Mouse (Mus musculus) inflammation-experienced regulatory T-cells, adult 16 weeks (primary cell): ENCODE results near the gene Zfp160. TPM values are rescaled to one million over a fixed set of nuclear protein-coding genes. Genes with fewer than 3 reads are reported as not detected.

ENCODE experiments used
- polyA plus RNA-seq: library from polyadenylated mRNA; unstranded; fragments of 100-300 nt; shearing (Covaris generic); gene quantifications from one replicate; pipeline ENCODE4 v1.2.1, GENCODE M21; 2017

Zfp160 gene
- 23.7 TPM for polyA plus RNA-seq

DNA sequence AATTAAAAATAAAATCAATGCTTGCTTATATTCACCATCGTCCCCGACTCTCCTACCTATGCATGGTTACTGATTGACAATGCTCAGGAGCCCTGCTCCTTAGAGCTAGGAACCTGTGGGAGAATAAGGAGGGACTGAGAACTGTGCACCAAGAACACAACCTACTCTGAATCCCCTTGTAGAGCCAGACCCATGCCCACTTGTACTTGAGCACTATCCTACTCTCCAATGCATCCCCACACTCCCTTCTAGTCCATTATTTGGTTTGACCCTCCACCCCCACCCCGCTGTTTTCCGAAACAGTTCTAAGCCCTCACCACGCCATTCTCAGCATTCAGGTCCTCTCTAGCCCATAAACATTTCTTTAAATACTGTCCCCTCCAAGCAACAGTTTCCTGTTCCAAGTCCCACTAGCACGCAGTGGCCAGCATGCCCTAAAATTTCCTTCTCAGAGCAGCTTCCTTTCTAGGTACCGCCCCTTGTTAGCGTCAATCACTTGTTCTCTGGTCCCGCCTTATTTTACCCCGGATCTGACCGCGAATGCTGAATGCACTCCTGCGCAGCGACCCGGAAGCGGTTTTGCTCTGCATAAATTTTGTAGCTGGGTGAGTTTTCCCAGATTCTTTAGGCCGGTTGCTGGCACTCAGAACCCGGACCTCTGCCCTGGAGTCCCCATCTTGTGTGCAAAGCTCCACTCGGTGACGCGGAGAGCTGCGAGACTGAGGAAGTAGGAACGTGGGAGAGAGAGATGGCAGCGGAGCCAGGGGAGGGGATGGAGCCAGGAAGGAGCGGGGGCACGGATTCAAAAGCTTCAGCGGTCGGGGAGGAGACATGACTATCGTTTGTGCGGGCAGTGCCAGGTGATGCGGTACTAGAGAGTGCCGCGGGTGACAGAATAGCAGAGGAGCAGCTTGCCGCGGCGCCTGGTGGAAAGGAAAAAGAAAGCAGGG is at the start of gene Zfp160:
Gene Zfp160, plus strand, starts transcription at position 522 of the 950 bp plus-strand sequence.

DNA sequence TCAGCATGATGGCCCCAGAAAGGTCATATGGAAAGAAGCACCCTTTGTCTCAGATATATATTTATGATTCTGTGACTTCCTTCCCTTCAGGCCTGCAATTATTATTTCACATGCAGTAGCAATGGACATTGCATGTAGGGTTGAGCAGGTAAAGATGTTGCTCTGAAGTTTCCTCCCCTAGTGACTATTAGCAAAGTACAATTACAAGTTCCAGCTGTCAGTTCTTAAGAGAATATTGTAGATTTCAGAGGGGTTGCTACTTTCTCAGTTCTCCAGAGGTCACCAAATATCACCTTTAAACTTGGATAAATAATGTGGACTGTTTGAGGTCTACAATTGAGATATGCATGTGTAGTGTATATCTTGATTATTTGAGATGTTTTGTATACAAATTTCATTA is 12.3 kb upstream of the Zfp160 start, which contains the start of gene Vmn1r233:
Gene Vmn1r233, minus strand, starts transcription at position 101 of the 400 bp plus-strand sequence.

Other genes with a start within 250 kb of the Zfp160 start
- gene Vmn1r228, start 222.7 kb upstream of the Zfp160 start, polyA plus RNA-seq = not detected
- not detected for gene Vmn1r229, start 197.3 kb upstream of the Zfp160 start, polyA plus RNA-seq
- not detected for gene Vmn1r230, start 168.5 kb upstream of the Zfp160 start, polyA plus RNA-seq
- not detected for gene Vmn1r231, start 103.8 kb upstream of the Zfp160 start, polyA plus RNA-seq
- not detected for gene Vmn1r232, start 89.2 kb upstream of the Zfp160 start, polyA plus RNA-seq
- gene Ppp2r1a, start 63.6 kb upstream of the Zfp160 start, polyA plus RNA-seq = 355 TPM
- 0.07 TPM for gene Vmn1r233, start 12.4 kb upstream of the Zfp160 start, polyA plus RNA-seq
- not detected for gene Vmn1r234, start 217.2 kb downstream of the Zfp160 start, polyA plus RNA-seq
- not detected for gene Vmn1r235, start 247.5 kb downstream of the Zfp160 start, polyA plus RNA-seq